Mouse (Mus musculus): ENCODE data around the gene Gm4353.

Gm4353 gene

GRCm38 (mm10) chr7:116040470-116041019 lies 43.9 kb downstream of the Gm4353 start:
- no peak for DNase-seq (ENCODE audit: low read depth, low spot score)

GRCm38 (mm10) chr7:116039538-116040466 lies 44.6 kb downstream of the Gm4353 start:
- DNase-seq (ENCODE audit: low read depth, low spot score): peak; percentile 74

GRCm38 (mm10) chr7:116039196-116039537 lies 45.3 kb downstream of the Gm4353 start, which contains the start of gene 1110004F10Rik:
Gene 1110004F10Rik, plus strand, starts transcription at chr7:116039397.
- no peak for DNase-seq (ENCODE audit: low read depth, low spot score)

- no peak for DNase-seq (ENCODE audit: low read depth, low spot score)
These were observed 45.9 kb downstream of the Gm4353 start, which contains the start of gene Sox6 for GRCm38 (mm10) chr7:116038511-116038910. Gene Sox6, minus strand, starts transcription at chr7:116038796.

- DNase-seq (ENCODE audit: low read depth, low spot score): no peak
These were observed 46.4 kb downstream of the Gm4353 start for GRCm38 (mm10) chr7:116038024-116038423.

GRCm38 (mm10) chr7:116036591-116037555 lies 47.6 kb downstream of the Gm4353 start:
- DNase-seq (ENCODE audit: low read depth, low spot score): no peak

GRCm38 (mm10) chr7:116035504-116035903 lies 48.9 kb downstream of the Gm4353 start:
- no peak for DNase-seq (ENCODE audit: low read depth, low spot score)

- DNase-seq (ENCODE audit: low read depth, low spot score): no peak
These were observed 50.1 kb downstream of the Gm4353 start for GRCm38 (mm10) chr7:116034282-116034758.

GRCm38 (mm10) chr7:116033371-116034241 lies 50.8 kb downstream of the Gm4353 start:
- no peak for DNase-seq (ENCODE audit: low read depth, low spot score)
